Mouse (Mus musculus): ENCODE results near the gene Erbb3.
"Not testable (repeated sequence)": the region's sequence is repeated elsewhere in the genome, so short reads cannot be mapped to it uniquely, and the experiment has no call there.

Gene Erbb3

DNA sequence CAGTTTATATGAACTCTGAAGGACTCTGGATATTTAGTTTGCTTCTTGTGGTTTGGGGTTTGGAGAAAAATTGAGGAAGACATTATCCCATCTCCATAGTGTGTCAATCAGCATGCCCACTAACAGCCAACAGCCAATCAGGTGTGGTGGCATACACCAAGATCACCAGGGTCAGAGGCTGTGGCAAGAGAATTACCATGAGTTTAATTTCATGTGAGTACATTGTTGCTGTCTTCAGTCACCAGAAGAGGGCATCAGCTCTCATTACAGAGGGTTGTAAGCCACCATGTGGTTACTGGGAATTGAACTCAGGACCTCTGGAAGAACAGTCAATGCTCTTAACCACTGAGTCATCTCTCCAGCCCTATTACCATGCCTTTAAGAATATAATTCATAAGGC is 33.2 kb downstream of the Erbb3 start:
- DNase-seq, result no peak

DNA sequence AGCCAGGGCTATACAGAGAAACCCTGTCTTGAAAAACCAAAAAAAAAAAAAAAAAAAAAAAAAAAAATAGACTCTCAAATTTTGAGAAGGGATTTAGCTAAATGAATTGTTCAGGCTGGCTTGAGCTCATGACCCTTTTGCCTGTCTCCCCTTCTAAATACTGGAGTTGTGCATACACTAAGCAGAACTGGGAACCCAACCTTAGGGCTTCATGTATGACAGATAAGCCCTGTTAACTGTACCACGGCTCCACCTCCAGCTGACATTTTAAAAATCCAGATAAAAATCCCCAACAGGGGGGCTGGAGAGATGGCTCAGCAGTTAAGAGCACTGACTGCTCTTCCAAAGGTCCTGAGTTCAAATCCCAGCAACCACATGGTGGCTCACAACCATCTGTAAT is 33.9 kb downstream of the Erbb3 start:
- not testable (repeated sequence) for DNase-seq

DNA sequence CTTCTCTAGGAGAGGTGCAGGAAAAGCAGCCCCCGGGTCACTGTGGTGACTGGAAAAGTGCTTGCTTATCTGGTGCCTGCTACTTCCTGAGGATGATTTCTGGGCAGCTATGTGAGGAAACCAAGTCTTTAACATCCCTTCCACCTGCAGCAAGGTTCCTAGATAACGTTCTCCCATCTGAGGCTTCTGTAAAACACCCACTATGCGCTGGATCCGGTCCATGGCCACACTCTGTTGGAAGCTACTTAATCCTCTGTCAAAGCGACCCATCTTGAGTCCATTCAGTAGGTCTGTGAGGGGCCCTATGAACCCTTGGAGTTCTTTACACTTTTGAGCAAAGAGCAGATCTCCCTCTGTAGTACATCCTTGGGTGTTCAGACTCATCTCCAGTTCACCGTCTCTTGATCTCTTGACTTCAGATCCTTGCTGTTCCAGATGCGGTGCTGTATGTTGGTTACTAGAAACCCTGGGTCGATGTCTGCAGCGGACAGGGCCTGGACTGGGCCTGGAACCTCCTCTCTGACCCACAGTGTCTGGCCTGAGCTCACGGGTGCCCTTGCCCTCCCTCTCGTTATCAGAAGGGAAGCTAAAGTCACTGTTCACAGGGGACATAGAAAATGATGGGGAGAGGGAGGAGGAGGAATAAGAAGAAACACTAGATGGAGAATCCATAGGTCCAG is 39.2 kb downstream of the Erbb3 start:
- DNase-seq, result not testable (repeated sequence)

DNA sequence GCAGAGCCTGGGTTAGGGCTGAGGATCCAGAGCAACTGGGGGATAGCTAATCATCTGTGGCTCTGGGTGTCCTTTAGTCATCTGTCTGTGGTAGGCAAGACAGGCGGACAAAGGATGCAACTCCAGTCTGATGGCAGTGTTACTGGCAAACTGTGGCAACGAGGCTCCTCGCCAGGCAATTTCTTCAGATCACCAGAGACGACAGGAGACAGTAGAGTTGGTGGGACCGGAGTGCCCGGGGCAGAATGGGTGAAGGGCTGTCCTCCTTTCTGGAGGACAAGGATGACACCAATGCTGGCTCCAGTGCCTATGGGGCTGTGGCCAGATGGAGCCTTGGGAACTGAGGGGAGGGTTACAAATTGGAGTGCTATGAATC is 39.8 kb downstream of the Erbb3 start:
- peak; percentile 55 to 64 for DNase-seq

DNA sequence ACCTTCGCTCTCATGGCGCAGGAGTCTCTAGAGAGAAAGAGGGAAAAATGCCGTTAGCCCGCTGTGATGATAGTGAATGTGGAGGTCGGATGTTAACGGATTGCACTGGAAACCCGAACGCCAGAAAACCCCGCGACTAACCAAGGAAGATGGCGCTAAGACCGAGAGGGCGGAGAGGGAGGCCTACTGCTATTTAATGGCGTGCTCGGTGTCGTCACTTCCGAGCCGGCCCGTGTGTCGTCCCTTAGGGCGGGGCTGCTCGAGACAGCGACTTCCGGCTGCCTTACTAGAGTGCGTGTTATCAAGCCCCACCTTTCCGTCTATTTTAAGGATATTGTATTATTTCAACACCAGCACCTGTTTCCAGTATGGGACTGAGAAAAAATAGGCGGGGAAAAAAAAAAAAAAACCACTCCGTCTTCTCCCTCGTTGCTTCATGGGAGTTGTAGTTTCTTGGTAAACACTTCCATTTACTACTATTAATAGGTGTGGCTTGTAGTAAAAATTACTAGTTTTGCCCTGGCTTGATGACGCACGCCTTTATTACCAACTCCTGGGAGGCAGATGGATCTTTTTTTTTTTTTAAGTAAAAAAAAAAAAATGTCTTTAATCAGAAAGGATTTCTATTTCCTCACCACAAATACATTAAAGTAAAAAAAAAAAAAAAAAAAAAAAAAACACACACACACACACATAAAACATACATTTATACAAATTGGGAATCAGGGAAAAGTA is 40.3 kb downstream of the Erbb3 start, which contains the start of gene Rpl41:
Gene Rpl41 (minus strand): TSS at position 359 of the 735 bp plus-strand sequence.
- peak; percentile 95 to 96 for DNase-seq

DNA sequence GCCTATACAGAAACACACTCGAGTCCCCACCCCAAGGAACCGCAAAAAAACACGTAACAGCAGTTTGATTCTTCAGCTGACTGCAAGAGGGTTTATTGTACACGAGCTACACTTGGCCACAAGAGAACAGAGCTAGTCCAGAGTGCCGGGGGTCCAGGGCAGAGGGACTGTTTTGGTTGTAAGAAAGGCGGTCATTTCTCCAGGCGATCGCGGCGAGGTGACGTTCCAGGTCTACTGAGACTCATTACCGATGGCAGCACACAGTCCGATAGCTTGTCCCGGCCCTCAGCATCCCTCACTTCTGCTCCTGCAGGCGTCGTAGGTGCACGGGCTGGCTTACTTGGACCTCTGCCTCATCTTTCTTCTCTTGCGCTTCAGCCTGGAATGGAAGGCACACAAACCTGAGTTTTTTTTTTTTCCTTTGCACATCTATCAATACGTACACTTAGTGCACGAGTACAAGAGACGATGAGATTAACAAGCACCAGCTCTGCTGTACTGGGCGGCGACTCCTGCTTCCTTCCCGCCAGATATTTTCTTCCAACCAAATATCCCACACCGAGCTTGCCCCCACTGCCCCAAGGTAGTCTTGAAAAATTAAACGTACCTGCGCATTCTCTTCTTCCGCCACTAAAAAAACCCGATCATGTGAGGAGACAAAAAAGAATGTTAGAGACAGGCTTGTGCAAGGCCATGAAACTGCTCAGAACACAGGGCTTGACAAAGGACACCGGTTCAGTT is 41.2 kb downstream of the Erbb3 start:
- DNase-seq, result peak; percentile 23 to 53

DNA sequence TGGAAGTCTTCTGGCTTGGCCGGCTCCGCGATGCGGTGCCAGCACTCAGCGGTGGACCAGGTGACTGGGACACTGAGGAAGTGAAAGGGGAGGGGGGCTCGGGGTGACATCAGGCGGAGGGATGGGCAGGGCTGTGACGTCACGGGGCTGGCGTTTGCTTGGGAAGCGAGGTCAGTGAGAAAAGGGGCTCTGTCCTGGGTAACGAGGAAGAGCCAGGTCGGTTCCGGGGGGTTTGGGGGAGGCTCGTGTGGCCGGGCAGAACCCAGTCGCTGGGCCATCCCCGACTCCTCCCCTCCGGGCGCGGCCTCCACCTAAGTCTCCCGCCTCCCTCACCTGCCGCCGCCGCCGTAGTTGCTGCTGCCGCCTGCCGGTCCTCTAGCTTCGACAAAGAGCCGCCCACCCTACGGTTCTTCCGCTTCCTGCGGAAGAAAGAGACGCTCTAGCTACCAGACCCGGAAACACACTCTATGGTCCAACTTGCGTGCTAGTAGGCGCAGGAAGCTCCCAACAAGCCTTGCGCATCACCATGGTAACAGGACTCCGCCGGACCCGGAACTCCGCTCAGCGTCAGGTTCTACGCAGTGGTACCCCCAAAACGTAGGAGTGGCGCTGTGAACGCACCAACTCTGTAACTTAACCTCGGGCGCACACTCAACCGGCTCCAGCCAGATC is 42.0 kb downstream of the Erbb3 start, which contains the start of gene Zc3h10:
Gene Zc3h10 (minus strand): TSS at position 414 of the 672 bp plus-strand sequence.
- peak; percentile 97 for DNase-seq

DNA sequence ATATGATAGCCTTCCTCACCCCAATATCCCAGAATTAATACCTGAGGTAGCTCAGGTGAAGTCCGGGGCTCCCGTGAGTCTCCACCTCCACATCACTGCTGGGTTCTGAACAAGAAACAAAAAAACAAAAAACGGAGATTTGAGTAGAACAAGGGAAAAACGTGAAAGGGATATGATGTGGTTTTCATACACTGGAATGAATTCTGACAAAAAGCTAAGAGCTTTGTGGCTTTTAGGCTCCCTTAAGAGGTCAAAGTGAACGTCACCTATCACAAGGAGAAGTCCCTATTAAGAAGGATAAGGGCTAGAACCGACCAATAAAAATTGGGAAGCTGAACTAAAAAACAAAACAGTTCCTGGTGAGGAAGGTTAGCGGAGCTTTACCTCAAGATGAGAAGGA is 42.7 kb downstream of the Erbb3 start:
- peak in 1 of 2 experiments; percentile 42 for DNase-seq

DNA sequence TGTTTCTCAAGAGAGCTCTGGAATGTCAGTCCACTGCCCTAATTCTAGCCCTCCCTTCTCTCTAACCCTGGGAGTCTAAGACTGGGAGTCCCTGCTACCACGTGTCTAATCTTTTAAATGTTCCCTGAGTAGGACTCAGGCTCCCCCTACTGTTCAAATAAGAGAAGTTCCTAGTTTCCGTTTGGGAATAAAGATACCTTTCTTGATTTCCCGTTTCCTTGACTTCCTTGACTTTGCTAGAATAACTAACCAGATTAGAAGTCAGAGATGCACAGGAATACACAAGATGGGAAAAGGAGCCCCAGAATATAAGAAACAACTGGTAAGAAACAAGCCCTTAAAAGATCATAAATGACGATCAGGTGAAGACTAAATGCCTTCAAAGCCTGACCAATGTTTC is 43.1 kb downstream of the Erbb3 start:
- DNase-seq, result peak in 1 of 2 experiments; percentile 64

DNA sequence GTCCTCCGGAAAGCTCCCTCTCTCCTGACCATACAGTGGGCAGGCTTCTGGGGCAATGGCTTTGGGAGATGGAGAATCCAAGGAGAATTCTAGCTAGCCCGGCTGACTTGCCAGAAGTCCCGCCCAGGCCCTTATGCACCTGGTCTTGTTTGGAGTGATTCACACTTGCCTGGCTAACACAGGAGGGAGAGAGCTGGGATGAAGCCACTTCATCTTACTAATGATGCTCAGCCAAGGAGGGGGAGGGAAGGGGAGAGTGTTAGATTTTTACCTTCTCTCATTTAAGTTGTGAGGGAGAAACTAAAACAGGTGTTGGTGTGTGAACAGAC is 43.9 kb downstream of the Erbb3 start:
- DNase-seq, result no peak

DNA sequence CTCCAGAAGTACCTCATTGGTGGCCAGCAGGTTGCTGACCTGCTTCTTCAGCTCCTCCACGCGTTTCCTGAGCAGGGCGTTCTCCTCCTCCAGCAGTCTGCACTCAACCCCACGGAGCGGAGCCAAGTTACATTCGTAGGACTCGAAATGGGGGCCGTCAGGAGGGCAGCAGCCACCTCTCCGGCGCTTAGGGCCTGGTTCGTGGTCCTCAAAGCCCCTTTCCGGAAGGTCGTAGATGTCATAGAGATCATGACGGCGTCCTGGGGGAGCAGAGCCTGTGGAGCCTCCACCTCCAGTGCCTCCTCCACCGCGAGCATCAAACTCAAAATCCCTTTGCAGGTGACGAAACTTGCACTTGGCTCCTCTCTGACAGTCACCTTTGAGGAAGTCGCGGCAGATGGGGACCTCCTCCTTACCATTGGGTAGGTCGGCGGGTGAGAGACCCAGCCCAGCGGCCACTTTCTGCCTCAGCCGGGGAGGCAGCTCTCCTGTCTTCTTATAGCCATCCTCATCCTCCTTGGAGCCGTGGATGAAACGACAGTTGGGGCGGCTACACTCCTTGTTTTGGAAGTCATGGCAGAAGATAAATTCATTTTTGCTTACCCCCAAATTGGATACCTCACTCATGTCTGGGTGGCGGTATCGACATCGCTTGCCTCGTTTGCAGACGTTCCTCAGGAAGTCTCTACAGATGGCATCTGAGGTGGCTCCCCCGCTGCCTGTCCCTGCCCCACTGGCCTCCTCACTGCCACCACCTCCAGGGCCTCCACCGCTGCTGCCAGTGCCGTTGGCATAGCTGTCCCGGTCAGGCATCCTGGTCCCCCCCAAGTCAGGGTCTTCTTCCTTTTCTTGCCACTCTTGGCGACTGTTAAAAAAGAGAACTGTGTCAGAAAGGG is 44.5 kb downstream of the Erbb3 start:
- peak in 1 of 2 experiments; percentile 17 for DNase-seq

DNA sequence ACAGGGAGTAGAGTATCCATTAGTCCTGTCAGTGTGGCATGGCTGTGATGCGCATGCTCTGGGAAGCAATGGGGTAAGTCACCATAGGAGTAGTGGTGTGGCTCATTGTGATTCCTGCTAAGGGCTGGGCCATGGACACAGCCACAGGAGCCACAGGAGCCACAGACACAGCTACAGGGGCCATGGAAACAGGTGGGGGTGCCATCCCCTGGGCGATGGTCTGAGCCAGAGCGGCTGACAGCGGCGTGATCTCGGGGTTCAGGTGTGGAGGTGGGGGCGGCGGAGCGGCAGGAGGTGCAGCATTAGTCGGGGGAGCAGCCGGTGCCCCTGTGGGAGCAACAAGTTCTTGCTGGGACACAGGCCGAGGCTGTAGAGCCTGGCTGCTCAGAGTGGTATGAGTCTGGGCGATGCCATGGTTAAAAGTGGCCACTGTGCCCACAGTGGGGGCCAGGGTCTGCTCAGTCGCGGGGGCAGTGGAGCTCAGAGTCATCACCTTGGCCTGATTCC is 45.2 kb downstream of the Erbb3 start:
- no peak for DNase-seq

DNA sequence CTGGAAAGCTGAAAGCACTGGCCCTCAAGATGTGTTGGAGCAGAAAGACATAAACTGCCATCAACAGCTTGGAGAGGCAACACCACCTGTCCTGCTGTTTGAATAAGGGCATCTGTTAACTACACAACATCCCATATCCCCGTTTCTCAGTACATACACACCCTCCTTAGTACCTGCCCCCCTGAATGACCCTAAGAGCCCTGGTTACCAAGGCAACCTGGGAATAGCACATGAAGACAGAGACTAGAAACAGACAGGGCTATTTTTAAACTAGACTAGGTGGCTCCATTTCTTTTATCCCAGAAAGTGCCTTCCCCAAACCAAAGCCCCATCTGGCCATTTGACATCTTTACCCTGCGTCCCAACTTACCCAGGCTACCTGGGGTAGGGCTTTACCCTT is 46.4 kb downstream of the Erbb3 start:
- DNase-seq, result no peak

DNA sequence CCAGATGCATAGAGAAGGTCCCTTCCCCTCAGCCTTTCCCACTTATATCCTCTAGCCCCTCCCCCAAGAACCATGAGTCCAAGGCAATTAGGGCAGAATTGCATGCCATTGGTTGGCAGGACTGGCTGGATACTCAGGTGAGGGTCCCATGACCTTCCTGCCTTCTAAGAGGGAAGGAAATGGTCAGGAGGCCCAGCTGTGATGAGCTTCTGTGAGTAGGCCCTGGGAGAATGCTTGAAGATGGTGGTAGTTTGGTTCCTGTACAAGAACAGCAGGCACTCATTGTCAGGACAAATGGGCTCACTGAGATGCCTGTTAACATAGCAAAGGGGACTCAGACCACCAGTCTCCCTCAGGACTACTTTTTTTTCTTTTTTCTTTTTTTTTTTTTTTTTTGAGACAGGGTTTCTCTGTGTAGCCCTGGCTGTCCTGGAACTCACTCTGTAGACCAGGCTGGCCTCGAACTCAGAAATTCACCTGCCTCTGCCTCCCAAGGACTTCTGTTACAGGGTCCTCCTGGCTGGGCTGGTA is 51.0 kb downstream of the Erbb3 start:
- no peak for DNase-seq

DNA sequence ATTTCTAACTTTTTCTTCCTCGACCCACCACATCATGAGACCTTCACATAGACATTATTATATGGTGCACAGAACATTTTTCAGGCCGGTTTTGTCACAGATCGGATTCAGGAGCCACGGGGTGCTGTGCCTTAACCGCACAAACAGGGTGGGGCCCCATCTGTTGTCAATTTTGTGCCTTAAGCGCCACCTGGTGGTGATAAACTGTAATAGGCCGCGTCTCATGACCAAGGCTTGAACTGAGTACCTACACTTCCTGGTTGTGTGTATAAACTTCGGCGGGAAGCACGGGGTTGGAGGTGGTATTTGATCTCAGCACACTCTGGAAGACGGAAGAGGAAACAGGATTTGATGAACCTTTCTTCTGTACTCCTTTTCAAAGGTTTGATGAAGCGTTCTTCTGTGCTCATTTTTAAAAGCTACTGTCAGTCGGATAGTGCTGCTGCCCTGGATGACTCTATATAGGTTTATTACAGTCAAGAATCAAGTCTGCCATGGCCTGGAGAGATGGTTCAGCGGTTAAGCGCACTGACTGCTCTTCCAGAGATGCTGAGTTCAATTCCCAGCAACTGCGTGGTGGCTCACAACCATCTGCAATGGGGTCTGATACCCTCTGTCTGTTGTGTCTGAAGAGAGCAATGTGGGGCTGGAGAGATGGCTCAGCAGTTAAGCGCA is 53.0 kb downstream of the Erbb3 start:
- DNase-seq, result peak; percentile 92

DNA sequence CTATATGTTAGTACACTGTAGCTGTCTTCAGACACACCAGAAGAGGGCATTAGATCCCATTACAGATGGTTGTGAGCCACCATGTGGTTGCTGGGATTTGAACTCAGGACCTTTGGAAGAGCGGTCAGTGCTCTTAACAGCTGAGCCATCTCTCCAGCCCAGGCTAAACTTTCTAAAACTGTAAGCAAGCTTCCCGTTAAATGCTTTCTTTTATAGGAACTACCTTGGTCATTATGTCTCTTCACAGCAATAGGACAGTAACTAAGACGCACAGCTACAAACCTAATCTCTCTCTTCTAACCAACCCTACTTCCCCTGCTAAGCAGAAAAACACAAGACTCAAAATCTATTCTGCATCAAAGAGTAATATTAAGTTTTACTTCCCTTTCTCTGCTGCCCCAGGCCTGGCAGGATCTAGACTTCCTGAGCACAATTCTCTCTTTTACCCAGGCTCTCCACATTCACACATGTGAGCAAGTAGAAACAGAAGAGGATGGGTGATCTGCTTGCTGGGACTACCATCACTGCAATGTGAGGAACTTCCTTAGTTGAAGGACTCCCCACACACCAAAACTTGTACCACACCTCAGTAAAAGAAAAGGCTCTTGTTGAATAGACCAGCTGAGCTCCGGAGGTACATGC is 53.7 kb downstream of the Erbb3 start:
- DNase-seq, result no peak

DNA sequence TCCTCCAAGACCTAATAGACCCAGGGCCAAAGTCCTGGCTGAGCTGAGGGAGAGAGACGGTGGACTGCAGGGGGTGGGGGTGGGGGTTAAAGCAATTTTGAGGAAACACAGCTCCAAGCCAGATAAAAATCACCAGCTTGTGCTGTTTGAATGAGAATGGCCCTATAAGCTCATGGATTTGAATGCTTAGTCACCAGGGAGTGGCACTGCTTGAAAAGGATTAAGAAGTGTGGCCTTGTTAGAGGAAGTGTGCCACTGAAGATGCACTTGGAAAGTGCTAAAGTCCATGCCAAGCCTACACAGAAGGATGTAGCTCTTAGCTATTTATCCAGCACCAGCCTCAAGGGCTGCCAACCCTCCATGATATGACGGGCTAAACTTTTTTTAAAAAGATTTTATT is 54.2 kb downstream of the Erbb3 start:
- no peak for DNase-seq

DNA sequence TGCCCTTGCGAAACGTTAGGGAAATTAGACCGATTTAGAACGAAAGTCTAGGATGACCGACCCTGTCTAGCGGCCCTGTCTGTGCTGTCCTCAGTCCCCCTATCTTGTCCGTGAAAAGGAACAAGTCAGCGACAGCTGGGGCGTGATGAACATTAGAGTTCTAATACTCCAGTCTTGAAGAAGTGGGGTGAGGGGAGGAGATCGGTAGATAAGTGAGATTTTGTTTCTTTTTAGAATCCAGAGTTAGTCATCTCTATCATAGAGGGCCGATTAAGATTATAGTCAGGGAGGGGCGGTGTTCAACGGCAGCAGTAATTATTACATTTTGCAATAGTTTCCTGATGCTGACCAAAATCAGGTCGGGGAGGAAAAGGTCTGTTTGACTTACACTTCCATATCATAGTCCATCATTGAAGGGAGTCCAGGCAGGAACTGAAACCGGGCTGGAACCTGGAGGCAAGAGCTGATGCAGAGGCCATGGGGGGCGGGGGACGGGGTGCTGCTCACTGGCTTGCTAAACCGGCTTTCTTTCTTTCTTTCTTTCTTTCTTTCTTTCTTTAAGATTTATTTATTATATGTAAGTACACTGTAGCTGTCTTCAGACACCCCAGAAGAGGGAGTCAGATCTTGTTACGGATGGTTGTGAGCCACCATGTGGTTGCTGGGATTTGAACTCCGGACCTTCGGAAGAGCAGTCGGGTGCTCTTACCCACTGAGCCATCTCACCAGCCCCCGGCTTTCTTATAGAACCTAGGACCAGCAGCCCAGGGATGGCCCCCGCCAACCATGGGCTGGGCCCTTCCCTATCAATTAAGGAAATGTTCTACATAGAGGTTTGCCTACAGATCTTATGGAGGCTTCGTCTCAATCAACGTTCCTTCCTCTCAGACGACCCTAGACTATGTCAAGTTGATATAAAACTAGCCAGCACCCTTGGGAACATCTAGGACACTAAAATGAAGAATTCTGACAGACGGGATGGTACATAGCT is 62.8 kb downstream of the Erbb3 start:
- DNase-seq, result peak in 1 of 2 experiments; percentile 23

DNA sequence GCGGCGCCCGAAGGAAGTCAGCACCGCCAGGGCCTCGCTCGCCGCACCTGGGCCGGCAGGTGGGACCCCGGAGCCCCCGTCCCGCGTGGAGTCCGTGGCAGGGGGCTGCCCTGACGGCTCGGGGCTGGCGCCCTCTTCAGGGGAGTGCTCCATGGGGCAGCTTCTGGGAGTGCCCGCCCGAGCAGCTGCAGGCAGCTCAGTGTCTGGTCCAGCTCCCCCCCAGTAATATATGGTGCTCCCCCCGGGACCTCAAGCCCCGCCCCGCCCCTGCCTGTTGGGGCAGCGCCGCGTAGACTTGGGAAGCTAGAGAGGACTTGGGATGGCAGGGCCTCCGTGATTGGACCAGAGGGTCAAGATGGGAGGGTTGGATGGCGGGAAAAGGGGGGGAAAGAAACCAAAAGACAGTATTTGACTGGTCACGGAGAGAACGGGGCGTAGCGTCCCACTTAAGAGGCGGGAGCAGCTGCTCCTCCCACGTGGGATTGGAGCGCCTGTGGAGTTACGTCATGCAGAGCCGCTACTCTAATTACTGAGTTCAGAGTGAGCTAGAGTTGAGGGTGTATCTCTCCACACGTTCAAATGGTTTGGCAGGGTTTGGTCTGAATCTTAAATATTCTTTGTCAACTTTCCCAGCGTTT is 63.7 kb downstream of the Erbb3 start, which contains the start of gene Esyt1:
Gene Esyt1 (minus strand): TSS at position 201 of the 638 bp plus-strand sequence.
- peak; percentile 93 to 95 for DNase-seq
